Mouse (Mus musculus): ENCODE data around the gene Tshz2. TPM values are rescaled to one million over a fixed set of nuclear protein-coding genes. Genes with fewer than 3 reads are reported as not detected.

The Tshz2 gene
- polyA plus RNA-seq, 2 experiments: 0.43 to 1.5 TPM

DNA sequence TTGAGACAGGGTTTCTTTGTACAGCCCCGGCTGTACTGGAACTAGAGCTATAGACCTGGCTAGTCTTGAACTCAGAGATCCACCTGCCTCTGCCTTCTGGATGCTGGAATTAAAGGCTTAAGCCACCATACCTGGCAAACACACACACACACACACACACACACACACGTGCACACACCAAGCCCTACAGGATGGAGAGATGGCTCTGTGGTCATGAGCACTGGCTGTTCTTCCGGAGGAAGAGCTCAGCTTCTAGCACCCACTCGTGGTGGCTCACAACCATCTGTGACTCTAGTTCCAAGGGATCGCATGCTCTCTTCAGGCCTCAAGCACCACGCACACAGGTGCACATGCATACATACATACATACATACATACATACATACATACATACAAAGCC is 471.6 kb downstream of the Tshz2 start:
- 68% methylated on average over 6 of the region's 6 CpGs for WGBS (ENCODE audit: insufficient replicate concordance)
- no peak for ATAC-seq (ENCODE audit: insufficient read depth)

DNA sequence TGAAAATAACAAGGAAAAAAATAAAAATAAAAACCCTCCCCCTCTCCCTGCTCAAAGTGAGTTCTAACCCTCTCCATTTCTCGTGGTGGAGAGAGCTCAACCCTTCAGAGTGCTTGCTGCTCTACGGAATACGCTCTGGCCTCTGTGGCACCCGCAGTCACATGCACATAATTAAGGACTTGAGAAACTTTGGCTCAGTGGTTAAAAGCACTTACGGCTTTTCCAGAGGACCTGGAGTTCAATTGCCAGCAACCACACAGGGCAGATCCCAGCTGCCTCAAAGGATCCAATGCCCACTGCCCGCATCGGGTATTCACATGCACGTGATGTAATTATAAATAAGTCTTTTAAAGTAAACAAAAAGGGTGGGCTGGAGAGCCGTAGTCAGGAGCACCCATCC is 473.2 kb downstream of the Tshz2 start:
- WGBS (ENCODE audit: insufficient replicate concordance): 80% methylated on average over 9 of the region's 9 CpGs
- Histone ChIP-seq H3K36me3 (replicated peaks; ENCODE audit: control insufficient read depth, insufficient read depth, low read depth) (peaks cover 23% of the 10 kb centered on the region), H3K9me3 (ENCODE audit: control insufficient read depth, low read length) (no peaks in the 10 kb centered on the region), H3K27me3 (ENCODE audit: control insufficient read depth, insufficient read depth, low read length) (no peaks in the 10 kb centered on the region), H3K9ac (replicated peaks) (no peak overlapping the region), H3K27ac (no peak overlapping the region), H3K4me2 (ENCODE audit: low read depth) (no peak overlapping the region), H3K4me3 (ENCODE audit: insufficient read depth in 1 of 2, low read depth in 2 of 2, low read length in 2 of 2) (no peak overlapping the region), H3K4me1 (replicated peaks; ENCODE audit: control insufficient read depth in 2 of 2, insufficient read depth in 2 of 2, low read length in 1 of 2) (no peaks in the 10 kb centered on the region)
- TF ChIP-seq CTCF (IDR thresholded peaks at IDR 0.05; ENCODE audit: low read depth) (no peak), EP300 (IDR thresholded peaks at IDR 0.05; ENCODE audit: low read depth) (no peak)
- DNase-seq (ENCODE audit: low read depth in 3 of 3, low spot score in 3 of 3) (no peak), ATAC-seq (ENCODE audit: insufficient read depth) (no peak)

More for the DNA sequence above, 471.6 kb downstream of the Tshz2 start:
- no peaks in the 10 kb centered on the region for H3K27me3 ChIP-seq (ENCODE audit: control insufficient read depth, insufficient read depth, low read length)
- H3K4me3 ChIP-seq (ENCODE audit: insufficient read depth in 1 of 2, low read depth in 2 of 2, low read length in 2 of 2): no peak overlapping the region
- no peak for DNase-seq (ENCODE audit: low read depth in 3 of 3, low spot score in 3 of 3)
- no peak overlapping the region for H3K9ac ChIP-seq (replicated peaks)
- TF ChIP-seq CTCF (IDR thresholded peaks at IDR 0.05; ENCODE audit: low read depth): no peak
- TF ChIP-seq EP300 (IDR thresholded peaks at IDR 0.05; ENCODE audit: low read depth): no peak
- H3K36me3 ChIP-seq (replicated peaks; ENCODE audit: control insufficient read depth, insufficient read depth, low read depth): peaks cover 9% of the 10 kb centered on the region
- H3K4me1 ChIP-seq (replicated peaks; ENCODE audit: control insufficient read depth in 2 of 2, insufficient read depth in 2 of 2, low read length in 1 of 2): no peaks in the 10 kb centered on the region
- no peak overlapping the region for H3K27ac ChIP-seq
- no peaks in the 10 kb centered on the region for H3K9me3 ChIP-seq (ENCODE audit: control insufficient read depth, low read length)
- no peak overlapping the region for H3K4me2 ChIP-seq (ENCODE audit: low read depth)

DNA sequence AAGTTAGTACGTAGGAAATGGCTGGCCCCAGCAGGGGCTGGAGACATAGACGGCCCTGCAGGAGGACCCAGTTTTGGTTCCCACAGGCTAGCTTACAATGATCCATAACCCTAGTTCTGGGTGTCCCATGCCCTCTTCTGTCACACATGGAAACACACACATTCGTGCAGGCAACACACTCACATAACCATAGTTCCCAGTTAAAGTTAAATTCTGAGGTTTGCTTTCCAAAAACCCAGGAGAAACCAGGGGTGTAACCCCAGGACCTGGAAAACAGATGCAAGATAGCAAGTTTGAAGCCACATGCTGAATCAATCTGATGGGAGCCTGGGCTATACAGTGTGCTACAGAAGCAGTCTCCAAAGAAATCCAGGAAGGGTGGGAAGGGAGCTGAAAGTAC is 475.0 kb downstream of the Tshz2 start:
- Histone ChIP-seq H3K4me2 (ENCODE audit: low read depth) (no peak overlapping the region), H3K27ac (no peak overlapping the region), H3K27me3 (ENCODE audit: control insufficient read depth, insufficient read depth, low read length) (no peaks in the 10 kb centered on the region), H3K36me3 (replicated peaks; ENCODE audit: control insufficient read depth, insufficient read depth, low read depth) (peaks cover 39% of the 10 kb centered on the region), H3K9ac (replicated peaks) (no peak overlapping the region), H3K4me1 (replicated peaks; ENCODE audit: control insufficient read depth in 2 of 2, insufficient read depth in 2 of 2, low read length in 1 of 2) (no peaks in the 10 kb centered on the region), H3K4me3 (ENCODE audit: insufficient read depth in 1 of 2, low read depth in 2 of 2, low read length in 2 of 2) (no peak overlapping the region), H3K9me3 (ENCODE audit: control insufficient read depth, low read length) (no peaks in the 10 kb centered on the region)
- DNase-seq (ENCODE audit: low read depth in 3 of 3, low spot score in 3 of 3) (no peak), ATAC-seq (ENCODE audit: insufficient read depth) (no peak)
- 53% methylated on average over 3 of the region's 3 CpGs for WGBS (ENCODE audit: insufficient replicate concordance)
- TF ChIP-seq CTCF (IDR thresholded peaks at IDR 0.05; ENCODE audit: low read depth) (no peak), EP300 (IDR thresholded peaks at IDR 0.05; ENCODE audit: low read depth) (no peak)

DNA sequence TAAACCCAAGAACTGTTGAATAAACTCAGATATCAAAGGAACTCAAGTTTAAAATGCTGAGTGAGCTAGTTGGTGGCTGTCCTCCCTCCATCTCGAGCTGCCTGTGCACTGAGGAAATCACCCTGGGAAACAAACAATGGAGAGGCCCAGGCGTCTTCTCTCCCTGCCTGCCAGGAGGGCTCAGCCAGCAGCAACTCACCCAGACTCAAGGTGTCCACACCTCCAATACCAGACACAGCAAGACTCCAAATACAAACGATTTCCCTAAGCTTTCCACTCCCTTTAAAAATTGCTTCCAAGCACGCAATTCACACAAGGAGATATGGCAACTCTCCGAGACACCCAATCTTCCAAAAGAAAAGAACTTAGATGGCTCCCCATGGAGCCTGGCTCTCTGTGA is 476.7 kb downstream of the Tshz2 start:
- 67% methylated on average over 5 of the region's 5 CpGs for WGBS (ENCODE audit: insufficient replicate concordance)
- Histone ChIP-seq H3K9ac (replicated peaks) (no peak overlapping the region), H3K4me1 (replicated peaks; ENCODE audit: control insufficient read depth in 2 of 2, insufficient read depth in 2 of 2, low read length in 1 of 2) (no peaks in the 10 kb centered on the region), H3K36me3 (replicated peaks; ENCODE audit: control insufficient read depth, insufficient read depth, low read depth) (peaks cover 56% of the 10 kb centered on the region), H3K4me2 (ENCODE audit: low read depth) (no peak overlapping the region), H3K9me3 (ENCODE audit: control insufficient read depth, low read length) (no peaks in the 10 kb centered on the region), H3K4me3 (ENCODE audit: insufficient read depth in 1 of 2, low read depth in 2 of 2, low read length in 2 of 2) (no peak overlapping the region), H3K27ac (no peak overlapping the region), H3K27me3 (ENCODE audit: control insufficient read depth, insufficient read depth, low read length) (no peaks in the 10 kb centered on the region)
- ATAC-seq (ENCODE audit: insufficient read depth) (no peak), DNase-seq (ENCODE audit: low read depth in 3 of 3, low spot score in 3 of 3) (no peak)
- TF ChIP-seq EP300 (IDR thresholded peaks at IDR 0.05; ENCODE audit: low read depth): no peak
- no peak for TF ChIP-seq CTCF (IDR thresholded peaks at IDR 0.05; ENCODE audit: low read depth)

DNA sequence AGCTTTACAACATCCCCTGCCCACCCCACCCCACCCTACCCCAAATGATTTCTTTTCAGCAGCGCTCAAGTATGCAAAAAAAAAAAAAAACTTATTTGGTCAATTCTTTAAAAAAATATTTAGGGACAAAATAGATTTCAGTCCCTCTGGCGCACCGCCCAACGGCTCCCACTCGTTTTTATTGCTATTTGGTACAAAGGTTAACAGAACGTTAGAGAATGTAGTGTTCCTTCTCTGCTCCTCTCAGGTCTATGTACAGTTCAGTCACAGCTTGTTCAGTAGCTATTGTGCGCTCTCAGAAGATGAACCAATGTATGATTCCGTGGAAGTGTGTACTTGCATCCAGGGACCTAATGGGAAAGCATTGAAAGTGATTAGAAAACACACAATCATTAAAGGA is 477.5 kb downstream of the Tshz2 start:
- Histone ChIP-seq H3K4me1 (replicated peaks; ENCODE audit: control insufficient read depth in 2 of 2, insufficient read depth in 2 of 2, low read length in 1 of 2) (no peaks in the 10 kb centered on the region), H3K4me3 (ENCODE audit: insufficient read depth in 1 of 2, low read depth in 2 of 2, low read length in 2 of 2) (no peak overlapping the region), H3K4me2 (ENCODE audit: low read depth) (no peak overlapping the region), H3K9me3 (ENCODE audit: control insufficient read depth, low read length) (no peaks in the 10 kb centered on the region), H3K9ac (replicated peaks) (no peak overlapping the region), H3K27ac (no peak overlapping the region), H3K36me3 (replicated peaks; ENCODE audit: control insufficient read depth, insufficient read depth, low read depth) (peaks cover 64% of the 10 kb centered on the region), H3K27me3 (ENCODE audit: control insufficient read depth, insufficient read depth, low read length) (no peaks in the 10 kb centered on the region)
- 82% methylated on average over 8 of the region's 8 CpGs for WGBS (ENCODE audit: insufficient replicate concordance)
- no peak for ATAC-seq (ENCODE audit: insufficient read depth)
- TF ChIP-seq CTCF (IDR thresholded peaks at IDR 0.05; ENCODE audit: low read depth): no peak
- no peak for TF ChIP-seq EP300 (IDR thresholded peaks at IDR 0.05; ENCODE audit: low read depth)
- no peak for DNase-seq (ENCODE audit: low read depth in 3 of 3, low spot score in 3 of 3)

All from liver, embryonic 14.5 days (tissue).